Mouse (Mus musculus): ENCODE results near the gene Emc3.

- TF ChIP-seq CTCF (IDR thresholded peaks at IDR 0.05; ENCODE audit: borderline replicate concordance, insufficient read depth, low read depth, low read length) (no peak), POLR2A (IDR thresholded peaks at IDR 0.05; ENCODE audit: borderline replicate concordance, insufficient read depth, low read length) (0 out of 2 replicates have a peak, but pooled peaks have one; percentile 17)
Observed at GRCm38 (mm10) chr6:113508947-113509280, 22.5 kb downstream of the Emc3 start.
